Mouse (Mus musculus): Measurements from ENCODE around the gene Lbh. TPM values are rescaled to one million over a fixed set of nuclear protein-coding genes. Genes with fewer than 3 reads are reported as not detected.
A peak's percentile ranks its signal among the peaks of the same experiment; 100 is the strongest.

The Lbh gene
- polyA plus RNA-seq, 1 experiment from 2014 or later, result 30.1 TPM

GRCm38 (mm10) chr17:72897076-72897475 lies 21.0 kb upstream of the Lbh start:
- no peak overlapping the region for H3K4me2 ChIP-seq (ENCODE audit: low read depth, low read length)
- peaks cover 5% of the 10 kb centered on the region; the same call in 1 of the 2 replicates for H3K4me1 ChIP-seq (ENCODE audit: control insufficient read depth, insufficient read depth, low read length)
- H3K36me3 ChIP-seq (ENCODE audit: control insufficient read depth, insufficient read depth), result no peaks in the 10 kb centered on the region
- no peak overlapping the region for H3K27ac ChIP-seq (ENCODE audit: low read length)
- no peaks in the 10 kb centered on the region for H3K27me3 ChIP-seq (ENCODE audit: control insufficient read depth, insufficient read depth, low read length)
- 76% methylated on average over 7 of the region's 7 CpGs for WGBS
- H3K4me3 ChIP-seq (ENCODE audit: low read length), result no peak overlapping the region
- no peak for ATAC-seq (replicated peaks; ENCODE audit: extremely low read depth, insufficient read depth, low FRiP score)
- no peak overlapping the region for H3K9ac ChIP-seq (ENCODE audit: low read length)
- no peaks in the 10 kb centered on the region for H3K9me3 ChIP-seq (replicated peaks; ENCODE audit: control insufficient read depth, low read length)

- H3K36me3 ChIP-seq (ENCODE audit: control insufficient read depth, insufficient read depth), result no peaks in the 10 kb centered on the region
- 61% methylated on average over 5 of the region's 5 CpGs for WGBS
- H3K4me2 ChIP-seq (ENCODE audit: low read depth, low read length), result no peak overlapping the region
- H3K27me3 ChIP-seq (ENCODE audit: control insufficient read depth, insufficient read depth, low read length), result no peaks in the 10 kb centered on the region
- H3K9me3 ChIP-seq (replicated peaks; ENCODE audit: control insufficient read depth, low read length), result no peaks in the 10 kb centered on the region
- no peak overlapping the region for H3K9ac ChIP-seq (ENCODE audit: low read length)
- peaks cover 5% of the 10 kb centered on the region; the same call in 1 of the 2 replicates for H3K4me1 ChIP-seq (ENCODE audit: control insufficient read depth, insufficient read depth, low read length)
- no peak overlapping the region for H3K4me3 ChIP-seq (ENCODE audit: low read length)
- H3K27ac ChIP-seq (ENCODE audit: low read length), result no peak overlapping the region
- no peak for ATAC-seq (replicated peaks; ENCODE audit: extremely low read depth, insufficient read depth, low FRiP score)
These were observed 20.1 kb upstream of the Lbh start for GRCm38 (mm10) chr17:72897961-72898360.

GRCm38 (mm10) chr17:72898775-72899174 lies 19.3 kb upstream of the Lbh start:
- Histone ChIP-seq H3K36me3 (ENCODE audit: control insufficient read depth, insufficient read depth) (no peaks in the 10 kb centered on the region), H3K4me3 (ENCODE audit: low read length) (no peak overlapping the region), H3K4me2 (ENCODE audit: low read depth, low read length) (no peak overlapping the region), H3K4me1 (ENCODE audit: control insufficient read depth, insufficient read depth, low read length) (peaks cover 5% of the 10 kb centered on the region; the same call in 1 of the 2 replicates), H3K27ac (ENCODE audit: low read length) (no peak overlapping the region), H3K27me3 (ENCODE audit: control insufficient read depth, insufficient read depth, low read length) (no peaks in the 10 kb centered on the region), H3K9me3 (replicated peaks; ENCODE audit: control insufficient read depth, low read length) (no peaks in the 10 kb centered on the region), H3K9ac (ENCODE audit: low read length) (no peak overlapping the region)
- WGBS, result 50% methylated on average over 3 of the region's 3 CpGs
- no peak; the same call in 1 of the 2 replicates for ATAC-seq (replicated peaks; ENCODE audit: extremely low read depth, insufficient read depth, low FRiP score)

GRCm38 (mm10) chr17:72901021-72901420 lies 17.1 kb upstream of the Lbh start:
- no peak for ATAC-seq (replicated peaks; ENCODE audit: extremely low read depth, insufficient read depth, low FRiP score)
- H3K27ac ChIP-seq (ENCODE audit: low read length), result no peak overlapping the region
- no peak overlapping the region for H3K9ac ChIP-seq (ENCODE audit: low read length)
- no peaks in the 10 kb centered on the region for H3K9me3 ChIP-seq (replicated peaks; ENCODE audit: control insufficient read depth, low read length)
- no peak overlapping the region for H3K4me3 ChIP-seq (ENCODE audit: low read length)
- no peaks in the 10 kb centered on the region for H3K36me3 ChIP-seq (ENCODE audit: control insufficient read depth, insufficient read depth)
- H3K4me1 ChIP-seq (ENCODE audit: control insufficient read depth, insufficient read depth, low read length), result peaks cover 9% of the 10 kb centered on the region; the same call in 1 of the 2 replicates
- 77% methylated on average over 6 of the region's 6 CpGs for WGBS
- no peaks in the 10 kb centered on the region for H3K27me3 ChIP-seq (ENCODE audit: control insufficient read depth, insufficient read depth, low read length)
- no peak overlapping the region for H3K4me2 ChIP-seq (ENCODE audit: low read depth, low read length)

- Histone ChIP-seq H3K36me3 (ENCODE audit: control insufficient read depth, insufficient read depth) (no peaks in the 10 kb centered on the region), H3K4me1 (ENCODE audit: control insufficient read depth, insufficient read depth, low read length) (peaks cover 9% of the 10 kb centered on the region; the same call in 1 of the 2 replicates), H3K4me3 (ENCODE audit: low read length) (no peak overlapping the region), H3K9ac (ENCODE audit: low read length) (no peak overlapping the region), H3K27me3 (ENCODE audit: control insufficient read depth, insufficient read depth, low read length) (no peaks in the 10 kb centered on the region), H3K9me3 (replicated peaks; ENCODE audit: control insufficient read depth, low read length) (no peaks in the 10 kb centered on the region), H3K27ac (ENCODE audit: low read length) (no peak overlapping the region), H3K4me2 (ENCODE audit: low read depth, low read length) (no peak overlapping the region)
- WGBS, result 82% methylated on average over 4 of the region's 4 CpGs
- no peak for ATAC-seq (replicated peaks; ENCODE audit: extremely low read depth, insufficient read depth, low FRiP score)
These were observed 16.4 kb upstream of the Lbh start for GRCm38 (mm10) chr17:72901705-72902104.

- H3K27me3 ChIP-seq (ENCODE audit: control insufficient read depth, insufficient read depth, low read length), result no peaks in the 10 kb centered on the region
- no peaks in the 10 kb centered on the region for H3K9me3 ChIP-seq (replicated peaks; ENCODE audit: control insufficient read depth, low read length)
- no peak overlapping the region for H3K4me3 ChIP-seq (ENCODE audit: low read length)
- no peaks in the 10 kb centered on the region for H3K36me3 ChIP-seq (ENCODE audit: control insufficient read depth, insufficient read depth)
- WGBS, result 96% methylated on average over 5 of the region's 5 CpGs
- peaks cover 9% of the 10 kb centered on the region; the same call in 1 of the 2 replicates for H3K4me1 ChIP-seq (ENCODE audit: control insufficient read depth, insufficient read depth, low read length)
- no peak overlapping the region for H3K4me2 ChIP-seq (ENCODE audit: low read depth, low read length)
- H3K9ac ChIP-seq (ENCODE audit: low read length), result no peak overlapping the region
- ATAC-seq (replicated peaks; ENCODE audit: extremely low read depth, insufficient read depth, low FRiP score), result no peak
- H3K27ac ChIP-seq (ENCODE audit: low read length), result no peak overlapping the region
These were observed 14.8 kb upstream of the Lbh start for GRCm38 (mm10) chr17:72903321-72903720.

- WGBS, result 28% methylated on average over 9 of the region's 9 CpGs
- H3K27me3 ChIP-seq (ENCODE audit: control insufficient read depth, insufficient read depth, low read length), result no peaks in the 10 kb centered on the region
- H3K4me3 ChIP-seq (ENCODE audit: low read length), result no peak overlapping the region
- peaks cover 6% of the 10 kb centered on the region; the same call in 1 of the 2 replicates for H3K4me1 ChIP-seq (ENCODE audit: control insufficient read depth, insufficient read depth, low read length)
- H3K9ac ChIP-seq (ENCODE audit: low read length), result no peak overlapping the region
- no peak overlapping the region for H3K27ac ChIP-seq (ENCODE audit: low read length)
- H3K36me3 ChIP-seq (ENCODE audit: control insufficient read depth, insufficient read depth), result no peaks in the 10 kb centered on the region
- H3K9me3 ChIP-seq (replicated peaks; ENCODE audit: control insufficient read depth, low read length), result no peaks in the 10 kb centered on the region
- 0 out of 2 replicates have a peak, but pooled peaks have one; percentile 32 for ATAC-seq (replicated peaks; ENCODE audit: extremely low read depth, insufficient read depth, low FRiP score)
- no peak overlapping the region for H3K4me2 ChIP-seq (ENCODE audit: low read depth, low read length)
These were observed 14.1 kb upstream of the Lbh start for GRCm38 (mm10) chr17:72903921-72904421.

GRCm38 (mm10) chr17:72904873-72905272 lies 13.2 kb upstream of the Lbh start:
- Histone ChIP-seq H3K4me1 (ENCODE audit: control insufficient read depth, insufficient read depth, low read length) (peaks cover 6% of the 10 kb centered on the region; the same call in 1 of the 2 replicates), H3K27me3 (ENCODE audit: control insufficient read depth, insufficient read depth, low read length) (no peaks in the 10 kb centered on the region), H3K4me3 (ENCODE audit: low read length) (no peak overlapping the region), H3K36me3 (ENCODE audit: control insufficient read depth, insufficient read depth) (no peaks in the 10 kb centered on the region), H3K9me3 (replicated peaks; ENCODE audit: control insufficient read depth, low read length) (no peaks in the 10 kb centered on the region), H3K9ac (ENCODE audit: low read length) (no peak overlapping the region), H3K27ac (ENCODE audit: low read length) (no peak overlapping the region), H3K4me2 (ENCODE audit: low read depth, low read length) (no peak overlapping the region)
- WGBS, result 79% methylated on average over 7 of the region's 7 CpGs
- no peak for ATAC-seq (replicated peaks; ENCODE audit: extremely low read depth, insufficient read depth, low FRiP score)

- ATAC-seq (replicated peaks; ENCODE audit: extremely low read depth, insufficient read depth, low FRiP score), result no peak
- Histone ChIP-seq H3K4me3 (ENCODE audit: low read length) (no peak overlapping the region), H3K27ac (ENCODE audit: low read length) (no peak overlapping the region), H3K4me1 (ENCODE audit: control insufficient read depth, insufficient read depth, low read length) (peaks cover 8% of the 10 kb centered on the region), H3K9ac (ENCODE audit: low read length) (no peak overlapping the region), H3K4me2 (ENCODE audit: low read depth, low read length) (no peak overlapping the region), H3K27me3 (ENCODE audit: control insufficient read depth, insufficient read depth, low read length) (no peaks in the 10 kb centered on the region), H3K9me3 (replicated peaks; ENCODE audit: control insufficient read depth, low read length) (no peaks in the 10 kb centered on the region), H3K36me3 (ENCODE audit: control insufficient read depth, insufficient read depth) (no peaks in the 10 kb centered on the region)
- 59% methylated on average over 10 of the region's 10 CpGs for WGBS
These were observed 11.7 kb upstream of the Lbh start for GRCm38 (mm10) chr17:72906231-72906896.

All from heart, embryonic 16.5 days (tissue).